Mouse (Mus musculus) thymus, adult 2 months (tissue): Measurements from ENCODE around the gene Cisd3.
"Not testable (repeated sequence)": the region's sequence is repeated elsewhere in the genome, so short reads cannot be mapped to it uniquely, and the experiment has no call there.

Experiments
- CTCF ChIP-seq: fragments of 200-500 bp; IDR thresholded peaks from 2 replicates; pipeline ENCODE4 v1.5.1; 2012; ENCODE audit warnings: mild to moderate bottlenecking, control low read depth, low read length, moderate library complexity, borderline replicate concordance; ENCODE audit not compliant: control insufficient read depth, poor library complexity, insufficient read depth; ENCODE audit errors: extremely low read depth
- POLR2A ChIP-seq: fragments of 200-500 bp; IDR thresholded peaks from 2 replicates; pipeline ENCODE4 v1.6.1; 2012; ENCODE audit warnings: mild to moderate bottlenecking, low read length, control low read depth, moderate library complexity; ENCODE audit not compliant: control insufficient read depth, poor library complexity, insufficient read depth; ENCODE audit errors: extremely low read depth

DNA sequence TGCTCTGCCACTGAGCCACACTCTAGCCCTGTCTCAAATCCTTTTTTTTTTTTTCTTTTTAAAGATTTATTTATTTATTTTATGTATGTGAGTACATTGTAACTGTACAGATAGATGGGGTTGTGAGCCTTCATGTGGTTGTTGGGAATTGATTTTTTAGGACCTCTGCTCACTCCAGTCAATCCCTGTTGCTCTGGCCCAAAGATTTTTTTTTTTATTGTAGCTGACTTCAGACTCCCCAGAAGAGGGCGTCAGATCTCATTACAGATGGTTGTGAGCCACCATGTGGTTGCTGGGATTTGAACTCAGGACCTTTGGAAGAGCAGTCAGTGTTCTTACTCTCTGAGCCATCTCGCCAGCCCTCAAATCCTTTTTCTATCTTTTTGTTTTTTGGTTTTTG is 24.4 kb downstream of the Cisd3 start:
- not testable (repeated sequence) for TF ChIP-seq CTCF, POLR2A
